Mouse (Mus musculus): ENCODE results near the gene Cckbr. TPM values are rescaled to one million over a fixed set of nuclear protein-coding genes. Genes with fewer than 3 reads are reported as not detected.
A peak's percentile ranks its signal among the peaks of the same experiment; 100 is the strongest.

Cckbr gene
- not detected for total RNA-seq (2021)
- long read RNA-seq, experiment 1, result 0 reads
- long read RNA-seq, experiment 2, result 0 reads

GRCm38 (mm10) chr7:105425424-105426043, at the start of gene Cckbr:
Gene Cckbr (plus strand): TSS chr7:105425731.
- no peak for DNase-seq

- DNase-seq, result no peak
Measured at GRCm38 (mm10) chr7:105380329-105380728, 45.2 kb upstream of the Cckbr start.

GRCm38 (mm10) chr7:105387696-105388095, 37.8 kb upstream of the Cckbr start:
- no peak for DNase-seq

- no peak for DNase-seq
Measured at GRCm38 (mm10) chr7:105390236-105390635, 35.3 kb upstream of the Cckbr start.

- no peak for DNase-seq
Measured at GRCm38 (mm10) chr7:105394606-105395005, 30.9 kb upstream of the Cckbr start.

GRCm38 (mm10) chr7:105395131-105395820, 30.3 kb upstream of the Cckbr start:
- no peak for DNase-seq

- DNase-seq, result no peak
Measured at GRCm38 (mm10) chr7:105396126-105396525, 29.4 kb upstream of the Cckbr start.

- peak in 1 of 2 experiments; percentile 12 for DNase-seq
Measured at GRCm38 (mm10) chr7:105399058-105399934, 26.2 kb upstream of the Cckbr start.

- peak; percentile 100 for DNase-seq
Measured at GRCm38 (mm10) chr7:105399935-105400624, 25.5 kb upstream of the Cckbr start, which contains the start of gene Fam160a2. Gene Fam160a2 (minus strand): TSS chr7:105400054.

- DNase-seq, result no peak
Measured at GRCm38 (mm10) chr7:105404268-105404667, 21.3 kb upstream of the Cckbr start, which contains the start of gene Cnga4. Gene Cnga4 (plus strand): TSS chr7:105404568.

- DNase-seq, result no peak
Measured at GRCm38 (mm10) chr7:105406322-105406721, 19.2 kb upstream of the Cckbr start.

GRCm38 (mm10) chr7:105411874-105412632, 13.5 kb upstream of the Cckbr start:
- DNase-seq, result peak; percentile 80 to 85

GRCm38 (mm10) chr7:105414385-105414784, 11.1 kb upstream of the Cckbr start:
- no peak for DNase-seq

- no peak for DNase-seq
Measured at GRCm38 (mm10) chr7:105416529-105416928, 9.0 kb upstream of the Cckbr start.

GRCm38 (mm10) chr7:105418106-105418505, 7.4 kb upstream of the Cckbr start:
- no peak for DNase-seq

GRCm38 (mm10) chr7:105420903-105421302, 4.6 kb upstream of the Cckbr start:
- DNase-seq, result no peak

- no peak for DNase-seq
Measured at GRCm38 (mm10) chr7:105424368-105424767, 1.2 kb upstream of the Cckbr start.

- no peak for DNase-seq
Measured at GRCm38 (mm10) chr7:105426051-105426450, 520 bp downstream of the Cckbr start.

- no peak for DNase-seq
Measured at GRCm38 (mm10) chr7:105432058-105432457, 6.5 kb downstream of the Cckbr start.

GRCm38 (mm10) chr7:105433859-105434258, 8.3 kb downstream of the Cckbr start:
- no peak for DNase-seq

GRCm38 (mm10) chr7:105434798-105435197, 9.3 kb downstream of the Cckbr start:
- DNase-seq, result no peak
